Mouse (Mus musculus) lung, adult 2 months (tissue): ENCODE results near the gene Ppp6r1. TPM values are rescaled to one million over a fixed set of nuclear protein-coding genes. Genes with fewer than 3 reads are reported as not detected.

Experiments used
- DNase-seq: peaks from one replicate; pipeline ENCODE4 v3.0.0; 2022
- H3K4me1 ChIP-seq: fragments of 200-500 bp; 2 replicates; pipeline ENCODE4 v1.6.1; 2011; ENCODE audit warnings: low read length; ENCODE audit not compliant: control insufficient read depth, insufficient read depth
- H3K4me3 ChIP-seq: fragments of 200-500 bp; replicated peaks from 2 replicates; pipeline ENCODE3; 2011; ENCODE audit warnings: low read depth, mild to moderate bottlenecking, control low read depth, low read length; ENCODE audit errors: extremely low read depth
- CTCF ChIP-seq: fragments of 200-500 bp; IDR thresholded peaks from 2 replicates; pipeline ENCODE4 v1.5.1; 2011; ENCODE audit warnings: mild to moderate bottlenecking, low read length, control low read depth; ENCODE audit not compliant: insufficient read depth
- POLR2A ChIP-seq: fragments of 200-500 bp; IDR thresholded peaks from 2 replicates; pipeline ENCODE4 v1.6.1; 2011; ENCODE audit warnings: low read depth, mild to moderate bottlenecking, control low read depth, low read length, borderline replicate concordance; ENCODE audit errors: extremely low read depth
- whole genome bisulfite sequencing: fragments of 180-500 bp; shearing (Covaris S2); methylation state at CpG from one replicate; pipeline ENCODE4 v1.1.7; 2018; 5-methylcytosine and 5-hydroxymethylcytosine counted together
- polyA plus RNA-seq: library from polyadenylated mRNA; depleted of rRNA; stranded (reverse); fragments of >200 nt; gene quantifications from 2 replicates; pipeline ENCODE4 v1.2.3, GENCODE M21; 2012

The Ppp6r1 gene
- polyA plus RNA-seq, 1 experiment, result 112 TPM

GRCm38 (mm10) chr7:4629586-4629985, 29.2 kb downstream of the Ppp6r1 start:
- H3K4me3 ChIP-seq, result no peak overlapping the region
- no peak for DNase-seq
- no peaks in the 10 kb centered on the region for H3K4me1 ChIP-seq
- TF ChIP-seq POLR2A (no peak), CTCF (no peak)
- 63% methylated on average over 5 of the region's 5 CpGs for WGBS

- TF ChIP-seq POLR2A (no peak), CTCF (no peak)
- WGBS, result 89% methylated on average over 2 of the region's 2 CpGs
- Histone ChIP-seq H3K4me1 (no peaks in the 10 kb centered on the region), H3K4me3 (no peak overlapping the region)
- DNase-seq, result no peak
Observed at GRCm38 (mm10) chr7:4625928-4626327, 32.9 kb downstream of the Ppp6r1 start.

- 34% methylated on average over 1 of the region's 1 CpGs for WGBS
- TF ChIP-seq CTCF, result no peak
- TF ChIP-seq POLR2A, result no peak
Observed at GRCm38 (mm10) chr7:4624343-4624742, 34.5 kb downstream of the Ppp6r1 start.

GRCm38 (mm10) chr7:4623544-4624189, 35.2 kb downstream of the Ppp6r1 start:
- H3K4me3 ChIP-seq, result no peak overlapping the region
- peak; percentile 45 for DNase-seq
- no peaks in the 10 kb centered on the region for H3K4me1 ChIP-seq
- 27% methylated on average over 4 of the region's 4 CpGs for WGBS
- TF ChIP-seq POLR2A (no peak), CTCF (peak; percentile 49)

More at GRCm38 (mm10) chr7:4624343-4624742, 34.5 kb downstream of the Ppp6r1 start:
- no peaks in the 10 kb centered on the region for H3K4me1 ChIP-seq
- DNase-seq, result no peak
- no peak overlapping the region for H3K4me3 ChIP-seq

- 32% methylated on average over 1 of the region's 1 CpGs for WGBS
- no peak overlapping the region for H3K4me3 ChIP-seq
- no peak for TF ChIP-seq POLR2A
- no peak for TF ChIP-seq CTCF
- DNase-seq, result no peak
- no peaks in the 10 kb centered on the region for H3K4me1 ChIP-seq
Observed at GRCm38 (mm10) chr7:4619979-4620378, 38.8 kb downstream of the Ppp6r1 start.

- WGBS, result 49% methylated on average over 14 of the region's 14 CpGs
- no peaks in the 10 kb centered on the region for H3K4me1 ChIP-seq
- DNase-seq, result no peak
- TF ChIP-seq CTCF (no peak), POLR2A (no peak)
- no peak overlapping the region for H3K4me3 ChIP-seq
Observed at GRCm38 (mm10) chr7:4613740-4614403, 44.9 kb downstream of the Ppp6r1 start.

- 71% methylated on average over 1 of the region's 1 CpGs for WGBS
- DNase-seq, result no peak
- no peaks in the 10 kb centered on the region for H3K4me1 ChIP-seq
- TF ChIP-seq CTCF (no peak), POLR2A (no peak)
- no peak overlapping the region for H3K4me3 ChIP-seq
Observed at GRCm38 (mm10) chr7:4612956-4613355, 45.9 kb downstream of the Ppp6r1 start.

- no peak for TF ChIP-seq CTCF
- no peak for TF ChIP-seq POLR2A
- no peak overlapping the region for H3K4me3 ChIP-seq
- DNase-seq, result no peak
- 56% methylated on average over 8 of the region's 8 CpGs for WGBS
- H3K4me1 ChIP-seq, result no peaks in the 10 kb centered on the region
Observed at GRCm38 (mm10) chr7:4612386-4612785, 46.4 kb downstream of the Ppp6r1 start.

GRCm38 (mm10) chr7:4611921-4612341, 46.9 kb downstream of the Ppp6r1 start:
- no peak overlapping the region for H3K4me3 ChIP-seq
- TF ChIP-seq POLR2A (no peak), CTCF (no peak)
- no peak for DNase-seq
- 74% methylated on average over 12 of the region's 12 CpGs for WGBS
- no peaks in the 10 kb centered on the region for H3K4me1 ChIP-seq

- Histone ChIP-seq H3K4me1 (no peaks in the 10 kb centered on the region), H3K4me3 (no peak overlapping the region)
- DNase-seq, result no peak
- TF ChIP-seq CTCF (no peak), POLR2A (no peak)
- WGBS, result 79% methylated on average over 12 of the region's 12 CpGs
Observed at GRCm38 (mm10) chr7:4611511-4611910, 47.3 kb downstream of the Ppp6r1 start.

- DNase-seq, result no peak
- Histone ChIP-seq H3K4me3 (no peak overlapping the region), H3K4me1 (no peaks in the 10 kb centered on the region)
- TF ChIP-seq CTCF, result no peak
- TF ChIP-seq POLR2A, result no peak
- 58% methylated on average over 5 of the region's 5 CpGs for WGBS
Observed at GRCm38 (mm10) chr7:4608002-4608401, 50.8 kb downstream of the Ppp6r1 start.
